9 mouse cellular contexts compared by ENCODE assay signal in genomic region chr10:22818600-22819238, GRCm38 (mm10). TPM values are rescaled to one million over a fixed set of nuclear protein-coding genes. Genes with fewer than 3 reads are reported as not detected.
A peak's percentile ranks its signal among the peaks of the same experiment; 100 is the strongest.
DNase-seq lines count a peak whose midpoint lies in the region; ATAC-seq and TF ChIP-seq lines count a peak whose summit lies in the region.
"Had no signal": no experiment of that assay in that cellular context is flagged by ENCODE, and none has a peak within 500 bp of the region (broad histone marks: within the 10 kb centered on the region; RNA-seq: fewer than 3 reads in every experiment).

No protein-coding gene starts in this region.

- 1% methylated on average over 12 of the region's 12 CpGs for WGBS in kidney, postnatal 0 days
- 2% methylated on average over 12 of the region's 12 CpGs for WGBS in embryonic facial prominence, embryonic 12.5 days
- 3% methylated on average over 12 of the region's 12 CpGs for WGBS in heart, postnatal 0 days
- WGBS in liver, postnatal 0 days (ENCODE audit: insufficient replicate concordance), result 2% methylated on average over 12 of the region's 12 CpGs

- H3K9ac ChIP-seq in kidney, postnatal 0 days (ENCODE audit: low read depth, low read length), result peak overlapping the region; percentile 91
- no peak overlapping the region for H3K9ac ChIP-seq in embryonic facial prominence, embryonic 12.5 days
- H3K9ac ChIP-seq in heart, postnatal 0 days (replicated peaks; ENCODE audit: low read depth, low read length), result peak overlapping the region; percentile 59
- H3K9ac ChIP-seq in liver, postnatal 0 days (replicated peaks), result no peak overlapping the region

- no peaks in the 10 kb centered on the region for H3K27me3 ChIP-seq in kidney, postnatal 0 days (ENCODE audit: insufficient read depth, low read length)
- H3K27me3 ChIP-seq in embryonic facial prominence, embryonic 12.5 days, result peaks cover 87% of the 10 kb centered on the region
- peaks cover 92% of the 10 kb centered on the region for H3K27me3 ChIP-seq in heart, postnatal 0 days (ENCODE audit: control insufficient read depth, insufficient read depth, low read length)
- peaks cover 66% of the 10 kb centered on the region for H3K27me3 ChIP-seq in liver, postnatal 0 days (ENCODE audit: insufficient read depth, low read length)

- peak; percentile 47 for DNase-seq in kidney, postnatal 0 days (ENCODE audit: low spot score)
- no peak for DNase-seq in kidney, adult 18-20 months
- DNase-seq in heart, postnatal 0 days (ENCODE audit: low spot score), result no peak
- no peak for DNase-seq in liver, postnatal 0 days
- no peak for DNase-seq in embryo, embryonic 10 days (ENCODE audit: low spot score)
- DNase-seq in urinary bladder, adult 18-20 months (ENCODE audit: low spot score in 2 of 2), result no peak
- DNase-seq in urinary bladder, postnatal 4 days (ENCODE audit: low spot score in 2 of 2), result no peak

- TF ChIP-seq EP300 in heart, postnatal 0 days (IDR thresholded peaks at IDR 0.05; ENCODE audit: low read depth), result no peak
- TF ChIP-seq EP300 in liver, postnatal 0 days (IDR thresholded peaks at IDR 0.05; ENCODE audit: low read depth), result no peak

- no peak for TF ChIP-seq CTCF in kidney, postnatal 0 days (IDR thresholded peaks at IDR 0.05; ENCODE audit: low read depth)
- no peak for TF ChIP-seq CTCF in heart, postnatal 0 days (IDR thresholded peaks at IDR 0.05; ENCODE audit: low read depth)
- TF ChIP-seq CTCF in liver, postnatal 0 days (IDR thresholded peaks at IDR 0.05; ENCODE audit: low read depth), result no peak

- H3K4me1 ChIP-seq in kidney, postnatal 0 days (replicated peaks; ENCODE audit: insufficient read depth, low read length), result no peaks in the 10 kb centered on the region; the same call in 1 of the 2 replicates
- H3K4me1 ChIP-seq in embryonic facial prominence, embryonic 12.5 days, result peaks cover 5% of the 10 kb centered on the region; the same call in 1 of the 2 replicates
- H3K4me1 ChIP-seq in heart, postnatal 0 days (ENCODE audit: control insufficient read depth, insufficient read depth), result no peaks in the 10 kb centered on the region
- no peaks in the 10 kb centered on the region for H3K4me1 ChIP-seq in liver, postnatal 0 days (ENCODE audit: insufficient read depth)

- H3K36me3 ChIP-seq in kidney, postnatal 0 days (ENCODE audit: insufficient read depth, low read length), result no peaks in the 10 kb centered on the region
- no peaks in the 10 kb centered on the region for H3K36me3 ChIP-seq in embryonic facial prominence, embryonic 12.5 days
- no peaks in the 10 kb centered on the region for H3K36me3 ChIP-seq in heart, postnatal 0 days (replicated peaks; ENCODE audit: control insufficient read depth, insufficient read depth, low read length)
- no peaks in the 10 kb centered on the region for H3K36me3 ChIP-seq in liver, postnatal 0 days (replicated peaks; ENCODE audit: insufficient read depth, low read length)

- peak overlapping the region; percentile 62 for H3K4me2 ChIP-seq in kidney, postnatal 0 days (ENCODE audit: low read length)
- H3K4me2 ChIP-seq in embryonic facial prominence, embryonic 12.5 days (replicated peaks), result 0 out of 2 replicates have a peak overlapping the region, but pooled peaks have one; percentile 10
- peak overlapping the region; percentile 46 for H3K4me2 ChIP-seq in heart, postnatal 0 days (ENCODE audit: low read depth, low read length)
- no peak overlapping the region for H3K4me2 ChIP-seq in liver, postnatal 0 days (ENCODE audit: low read depth, low read length)

- ATAC-seq in kidney, postnatal 0 days (replicated peaks; ENCODE audit: low FRiP score, low read depth), result no peak
- no peak for ATAC-seq in embryonic facial prominence, embryonic 12.5 days (ENCODE audit: insufficient number of reproducible peaks, insufficient read depth, low FRiP score, low TSS enrichment)
- no peak for ATAC-seq in heart, postnatal 0 days (ENCODE audit: insufficient read depth, low read depth)
- no peak for ATAC-seq in liver, postnatal 0 days

- H3K4me3 ChIP-seq in kidney, postnatal 0 days (replicated peaks; ENCODE audit: low read depth, low read length), result peak overlapping the region; percentile 69
- peak overlapping the region; percentile 19 for H3K4me3 ChIP-seq in embryonic facial prominence, embryonic 12.5 days
- H3K4me3 ChIP-seq in heart, postnatal 0 days (ENCODE audit: low read depth, low read length), result peak overlapping the region; percentile 52
- peak overlapping the region; percentile 17 for H3K4me3 ChIP-seq in liver, postnatal 0 days (ENCODE audit: low read depth, low read length)

- peak overlapping the region; percentile 95 for H3K27ac ChIP-seq in kidney, postnatal 0 days
- H3K27ac ChIP-seq in embryonic facial prominence, embryonic 12.5 days, result no peak overlapping the region
- H3K27ac ChIP-seq in heart, postnatal 0 days (ENCODE audit: low read depth), result peak overlapping the region; percentile 77
- H3K27ac ChIP-seq in liver, postnatal 0 days (ENCODE audit: low read depth), result 0 out of 2 replicates have a peak overlapping the region, but pooled peaks have one; percentile 25

- no peaks in the 10 kb centered on the region for H3K9me3 ChIP-seq in kidney, postnatal 0 days (replicated peaks; ENCODE audit: low read length)
- H3K9me3 ChIP-seq in embryonic facial prominence, embryonic 12.5 days, result no peaks in the 10 kb centered on the region
- H3K9me3 ChIP-seq in heart, postnatal 0 days (replicated peaks; ENCODE audit: control insufficient read depth, low read length), result no peaks in the 10 kb centered on the region
- H3K9me3 ChIP-seq in liver, postnatal 0 days (ENCODE audit: low read length), result no peaks in the 10 kb centered on the region

RNA-seq across cellular contexts. Expression of gene Tcf21, which starts 1.3 kb away (rescaled TPM):
- 413 and 438 TPM in 2 replicates for polyA plus RNA-seq in kidney, postnatal 0 days (2015; fragmentation: Nextera tagmentation; extraction: Ambion mirVana)
- polyA plus RNA-seq in embryonic facial prominence, embryonic 12.5 days (2016; fragmentation: Nextera tagmentation; extraction: Ambion mirVana), result 2.5 TPM in 2 replicates
- total RNA-seq in heart, postnatal 0 days (2014; rRNA removed; ENCODE audit: low replicate concordance), result 17.9 and 21.9 TPM in 2 replicates
- polyA plus RNA-seq in heart, postnatal 0 days (2015; fragmentation: Nextera tagmentation; extraction: Ambion mirVana), result 56.0 and 56.9 TPM in 2 replicates
- polyA plus RNA-seq in liver, postnatal 0 days (2015; fragmentation: Nextera tagmentation; extraction: Ambion mirVana), result 12.9 and 13.9 TPM in 2 replicates
- polyA plus RNA-seq: erythroblast, embryonic 14.5 days had no signal

Comparison
In these comparisons a context has a peak if more than half of its experiments do, and no peak if none do; other contexts are left out.
1. H3K4me3 ChIP-seq: peak in every context shown above with its lines; median percentile 69 in kidney, postnatal 0 days; 52 in heart, postnatal 0 days; 19 in embryonic facial prominence, embryonic 12.5 days; 17 in liver, postnatal 0 days.
2. H3K9ac ChIP-seq: peak in kidney, postnatal 0 days (single experiment) and heart, postnatal 0 days (single experiment); none in embryonic facial prominence, embryonic 12.5 days (single experiment) and liver, postnatal 0 days (single experiment).